ENCODE assay signal across 8 mouse cellular contexts in genomic region chr9:67693716-67694115, GRCm38 (mm10).
A peak's percentile ranks its signal among the peaks of the same experiment; 100 is the strongest.
DNase-seq lines count a peak whose midpoint lies in the region; ATAC-seq and TF ChIP-seq lines count a peak whose summit lies in the region.

No protein-coding gene starts in this region.

- TF ChIP-seq CTCF in kidney, postnatal 0 days (IDR thresholded peaks at IDR 0.05; ENCODE audit: low read depth), result no peak

- no peaks in the 10 kb centered on the region for H3K27me3 ChIP-seq in kidney, postnatal 0 days (ENCODE audit: insufficient read depth, low read length)
- H3K27me3 ChIP-seq in embryonic facial prominence, embryonic 10.5 days (replicated peaks; ENCODE audit: low read depth, poor library complexity, severe bottlenecking), result peaks cover 7% of the 10 kb centered on the region; the same call in 1 of the 2 replicates

- no peak overlapping the region for H3K4me3 ChIP-seq in kidney, postnatal 0 days (replicated peaks; ENCODE audit: low read depth, low read length)
- H3K4me3 ChIP-seq in embryonic facial prominence, embryonic 10.5 days, result no peak overlapping the region

- H3K4me2 ChIP-seq in kidney, postnatal 0 days (ENCODE audit: low read length), result 0 out of 2 replicates have a peak overlapping the region, but pooled peaks have one; percentile 2

- H3K9ac ChIP-seq in kidney, postnatal 0 days (ENCODE audit: low read depth, low read length), result no peak overlapping the region

- H3K9me3 ChIP-seq in kidney, postnatal 0 days (replicated peaks; ENCODE audit: low read length), result no peaks in the 10 kb centered on the region
- H3K9me3 ChIP-seq in embryonic facial prominence, embryonic 10.5 days, result no peaks in the 10 kb centered on the region

- peak; percentile 20 to 51 for DNase-seq in adrenal gland, adult (ENCODE audit: inconsistent age in 2 of 2, low spot score in 1 of 2)
- DNase-seq in adrenal gland, adult 8-10 months, result no peak
- DNase-seq in kidney, postnatal 0 days (ENCODE audit: low spot score), result peak; percentile 60
- DNase-seq in kidney, adult 9 months, result no peak
- peak; percentile 49 for DNase-seq in embryonic facial prominence, embryonic 10.5 days (ENCODE audit: low spot score)
- peak; percentile 25 for DNase-seq in lung, postnatal 14 days
- DNase-seq in natural killer cell, adult 2 months (ENCODE audit: low spot score in 2 of 2), result no peak

- H3K27ac ChIP-seq in kidney, postnatal 0 days, result no peak overlapping the region
- H3K27ac ChIP-seq in embryonic facial prominence, embryonic 10.5 days (replicated peaks), result no peak overlapping the region

- no peaks in the 10 kb centered on the region for H3K4me1 ChIP-seq in kidney, postnatal 0 days (replicated peaks; ENCODE audit: insufficient read depth, low read length)
- 0 out of 2 replicates have a peak, but pooled peaks cover 6% of the 10 kb centered on the region for H3K4me1 ChIP-seq in embryonic facial prominence, embryonic 10.5 days

- no peak for ATAC-seq in kidney, postnatal 0 days (replicated peaks; ENCODE audit: low FRiP score, low read depth)
- no peak for ATAC-seq in megakaryocyte progenitor cell, adult 5-6 weeks (replicated peaks; ENCODE audit: poor library complexity)

- no peaks in the 10 kb centered on the region for H3K36me3 ChIP-seq in kidney, postnatal 0 days (ENCODE audit: insufficient read depth, low read length)
- H3K36me3 ChIP-seq in embryonic facial prominence, embryonic 10.5 days (replicated peaks), result no peaks in the 10 kb centered on the region

- 9% methylated on average over 7 of the region's 7 CpGs for WGBS in kidney, postnatal 0 days
- 17% methylated on average over 7 of the region's 7 CpGs for WGBS in embryonic facial prominence, embryonic 10.5 days

Comparison
In these comparisons a context has a peak if more than half of its experiments do, and no peak if none do; other contexts are left out.
1. DNase-seq: peak in adrenal gland, adult (2 of 2), kidney, postnatal 0 days (single experiment), embryonic facial prominence, embryonic 10.5 days (single experiment) and lung, postnatal 14 days (single experiment); none in adrenal gland, adult 8-10 months (single experiment), kidney, adult 9 months (single experiment) and natural killer cell, adult 2 months (0 of 2).